Mouse (Mus musculus) urinary bladder, postnatal 36 days (tissue): ENCODE measurements around the gene Phc3.

Experiments
- DNase-seq, 2 experiments: peaks; one replicate each; pipeline ENCODE4 v3.0.0; 2022; ENCODE audit warnings: low spot score in 2 of 2, mixed read lengths in 1 of 2

Gene Phc3

DNA sequence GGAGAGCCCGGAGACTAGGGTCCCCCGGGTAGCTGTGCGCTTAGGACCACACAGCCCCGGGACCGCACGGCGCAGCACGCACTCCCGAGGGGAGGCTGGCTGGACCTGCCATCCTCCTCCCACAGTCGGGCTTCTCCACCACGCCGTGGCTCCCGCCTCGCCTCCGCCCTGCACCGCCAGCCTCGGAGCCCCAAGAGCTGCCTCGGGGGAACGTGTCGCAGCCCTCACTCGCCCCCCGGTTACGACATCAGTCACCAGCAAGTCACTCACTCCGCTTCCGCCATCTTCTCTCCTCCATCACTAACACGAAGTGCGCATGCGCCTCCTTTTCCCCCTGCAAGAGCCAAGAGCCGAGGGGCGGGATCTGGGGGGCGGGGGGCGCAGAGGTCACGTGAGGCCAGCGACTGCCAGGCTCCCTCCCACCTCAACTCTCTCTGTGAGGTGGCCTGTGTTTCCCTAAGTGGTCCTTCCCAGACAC is at the start of gene Phc3:
Gene Phc3 (minus strand): TSS at position 312 of the 478 bp plus-strand sequence.
- peak; percentile 81 to 89 for DNase-seq

DNA sequence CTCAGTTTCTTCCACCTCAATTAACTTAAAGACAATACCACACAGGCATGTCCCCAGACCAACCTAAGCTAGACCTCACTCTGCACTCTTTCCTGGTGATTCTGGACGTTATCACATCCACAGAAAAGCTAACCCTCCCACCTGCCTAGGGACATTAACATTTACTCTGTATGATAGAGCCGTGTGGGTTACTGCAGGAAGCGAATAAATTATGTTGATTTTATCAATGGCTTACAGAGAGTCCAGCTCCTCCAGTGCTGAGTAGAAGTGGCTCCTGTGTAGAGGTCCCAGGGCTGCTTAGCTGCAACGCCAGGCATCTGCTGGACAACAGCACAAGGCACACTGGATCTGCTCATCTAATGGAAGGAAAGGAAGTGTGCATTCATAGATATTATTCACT is 48.4 kb upstream of the Phc3 start:
- no peak for DNase-seq

DNA sequence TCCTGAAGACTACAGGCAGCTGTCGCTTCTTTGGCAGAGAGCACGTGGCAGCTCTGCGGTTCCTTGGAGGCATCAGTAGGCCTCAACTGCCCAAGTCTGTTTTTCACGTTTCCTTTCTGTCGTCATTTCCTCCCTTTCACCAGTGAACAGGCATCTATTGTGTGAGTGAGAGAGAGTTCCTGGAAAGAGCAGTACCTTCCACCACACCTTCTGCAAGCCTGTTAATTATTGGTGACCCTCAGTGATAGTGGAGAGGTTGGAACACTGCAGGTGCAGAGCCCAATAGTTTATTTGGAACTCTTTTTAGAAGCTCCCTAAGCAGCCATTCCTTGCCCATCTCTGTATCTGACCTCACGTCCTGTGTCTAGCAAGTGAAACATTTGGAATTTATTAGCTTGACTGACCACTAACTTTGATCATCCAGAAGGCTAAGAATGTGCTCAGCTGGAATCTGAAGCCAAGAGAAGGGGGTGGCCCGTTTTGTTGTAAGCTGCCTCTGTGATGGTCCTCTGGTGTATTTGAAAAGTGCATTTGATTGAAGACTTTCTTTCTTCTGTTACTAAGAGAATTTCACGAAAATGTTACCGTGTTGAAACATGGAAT is 47.5 kb upstream of the Phc3 start:
- no peak for DNase-seq

DNA sequence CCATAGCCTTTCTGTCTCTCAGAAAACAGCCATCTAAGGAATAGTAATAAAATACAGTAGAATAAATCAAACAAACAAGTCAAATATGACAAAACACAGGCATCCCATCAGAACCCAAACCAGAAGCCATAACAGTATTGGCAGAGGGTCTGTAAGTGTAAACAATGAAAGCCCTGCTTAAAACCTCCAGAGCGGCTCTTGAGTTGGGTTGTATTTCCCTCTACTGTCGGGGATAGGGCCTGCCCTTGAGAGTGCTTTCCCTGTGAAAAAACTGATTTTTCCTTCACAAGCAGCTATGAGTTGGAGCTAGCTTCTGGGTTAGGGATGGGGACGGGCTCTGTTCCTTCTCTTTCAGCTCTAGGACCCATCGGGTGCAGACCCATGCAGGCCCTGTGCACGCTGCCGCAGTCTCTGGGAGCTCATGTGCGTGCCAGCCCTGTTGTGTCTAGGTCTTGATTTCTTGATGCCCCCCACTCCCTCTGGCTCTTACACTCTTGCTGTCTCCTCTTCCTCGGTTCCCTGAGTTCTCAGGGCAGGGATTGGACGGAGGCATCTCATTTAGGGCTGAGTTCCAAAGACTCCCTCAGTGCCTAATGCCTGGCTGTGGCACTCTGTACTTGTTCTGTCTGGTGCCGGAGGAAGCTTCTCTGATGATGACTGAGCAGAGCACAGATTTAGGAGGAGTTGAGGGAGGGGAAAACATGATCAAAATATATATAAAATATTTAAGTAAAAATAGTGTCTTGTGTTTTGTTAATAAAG is 46.6 kb upstream of the Phc3 start:
- DNase-seq = no peak

DNA sequence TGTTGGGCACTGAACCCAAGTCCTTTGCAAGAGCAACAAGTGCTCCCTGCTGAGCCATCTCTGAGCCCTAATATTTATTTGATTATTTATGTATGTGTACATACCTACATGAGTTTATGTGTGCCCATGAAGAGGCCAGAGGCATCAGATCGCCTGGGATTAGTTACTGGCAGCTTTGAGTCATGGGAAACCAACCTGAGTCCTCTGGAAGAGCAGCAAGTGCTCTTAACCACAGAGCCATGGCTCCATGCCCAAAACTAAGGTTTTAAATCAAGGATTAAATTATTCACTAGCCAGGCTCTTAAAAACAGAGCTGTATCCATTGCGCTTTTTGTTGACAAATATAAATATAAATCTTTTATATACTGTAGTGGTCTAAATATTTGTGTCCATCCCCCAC is 45.2 kb upstream of the Phc3 start:
- DNase-seq = no peak

DNA sequence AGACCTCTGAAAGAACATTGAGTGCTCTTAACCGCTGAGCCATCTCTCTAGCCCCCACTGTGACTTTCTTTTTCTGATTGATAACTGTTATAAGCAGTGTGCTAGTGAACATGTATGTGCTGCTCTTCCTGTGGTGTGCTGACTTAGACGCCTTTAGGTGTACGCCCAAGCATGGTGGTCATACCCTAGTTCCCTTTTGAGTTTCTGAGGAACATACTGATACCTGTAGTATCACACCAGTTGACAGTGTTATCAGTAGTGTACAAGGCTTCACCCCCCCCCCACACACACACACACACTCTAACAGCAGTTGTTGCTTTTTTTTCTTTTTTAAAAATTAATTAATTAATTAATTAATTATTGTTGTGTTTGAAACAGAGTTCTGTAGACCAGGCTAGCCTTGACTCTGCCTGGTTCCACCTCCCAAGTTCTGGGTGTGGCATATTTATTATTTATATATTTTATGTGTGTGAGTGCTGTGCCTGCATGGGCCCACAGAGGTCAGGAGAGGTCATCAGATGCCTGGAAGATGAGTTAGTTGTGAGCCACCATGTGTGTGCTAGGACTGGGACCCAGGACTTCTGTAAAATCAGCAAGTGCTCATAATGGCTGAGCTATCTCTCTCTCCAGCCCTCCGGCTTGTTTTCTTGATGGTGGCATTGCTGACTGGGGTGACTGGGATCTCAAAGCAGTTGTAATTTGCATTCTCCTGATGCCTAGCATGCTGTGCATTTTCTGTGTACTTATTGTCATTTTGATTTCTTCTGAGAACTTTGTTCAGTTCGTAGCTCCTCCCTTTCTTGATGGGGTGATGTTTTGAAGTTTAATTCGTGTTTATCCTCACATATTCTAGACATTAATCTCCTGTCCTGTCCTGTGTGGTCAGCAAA is 35.4 kb upstream of the Phc3 start:
- DNase-seq = no peak

DNA sequence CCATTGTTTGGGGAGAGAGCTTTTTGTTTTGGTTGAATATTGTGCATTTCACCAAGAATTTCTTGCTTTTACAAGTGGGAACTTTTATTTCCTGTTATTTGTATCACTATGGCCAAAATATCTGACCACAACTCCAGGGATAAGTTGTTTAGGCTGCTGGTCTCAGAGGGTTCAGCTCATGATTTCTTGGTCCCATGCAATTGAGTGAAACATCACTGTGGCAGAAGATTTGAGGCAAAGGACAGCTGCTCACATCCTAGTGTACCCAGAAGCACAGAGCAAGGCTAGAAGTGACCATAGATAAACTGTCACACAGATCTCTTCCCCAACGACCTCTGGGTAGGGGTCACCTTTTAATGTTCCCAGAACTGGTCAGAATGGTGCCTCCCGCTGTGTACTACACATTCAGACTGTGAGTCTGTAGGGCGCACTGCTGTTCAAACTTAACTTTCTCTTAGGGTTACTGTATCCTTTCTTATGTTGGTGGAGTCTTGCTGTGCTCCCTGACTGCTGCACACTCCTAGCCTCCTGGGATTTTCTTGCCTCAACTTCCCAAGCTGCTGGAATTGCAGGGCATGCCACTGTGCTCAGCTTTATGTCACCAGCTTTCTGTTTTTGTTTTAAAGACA is 31.9 kb upstream of the Phc3 start:
- no peak for DNase-seq

DNA sequence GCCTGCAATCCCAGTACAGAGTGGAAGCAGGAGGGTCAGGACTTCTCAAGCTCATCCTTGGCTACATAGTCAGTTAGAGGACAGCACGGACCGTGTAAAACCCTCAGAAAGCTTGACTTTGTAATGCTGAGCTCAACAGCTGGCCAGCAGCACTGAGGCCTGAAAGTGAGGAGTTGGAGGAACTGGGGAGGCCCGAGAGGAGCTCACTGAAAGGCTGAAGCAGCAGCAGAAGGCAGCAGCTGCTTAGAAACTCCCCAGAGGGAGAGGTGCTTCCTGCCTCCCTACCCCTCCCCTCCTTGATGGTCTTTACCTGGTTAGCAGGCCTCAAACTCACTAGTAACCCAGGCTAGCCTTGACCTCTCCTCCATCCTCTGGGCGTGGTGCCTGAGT is 30.8 kb upstream of the Phc3 start:
- no peak for DNase-seq

DNA sequence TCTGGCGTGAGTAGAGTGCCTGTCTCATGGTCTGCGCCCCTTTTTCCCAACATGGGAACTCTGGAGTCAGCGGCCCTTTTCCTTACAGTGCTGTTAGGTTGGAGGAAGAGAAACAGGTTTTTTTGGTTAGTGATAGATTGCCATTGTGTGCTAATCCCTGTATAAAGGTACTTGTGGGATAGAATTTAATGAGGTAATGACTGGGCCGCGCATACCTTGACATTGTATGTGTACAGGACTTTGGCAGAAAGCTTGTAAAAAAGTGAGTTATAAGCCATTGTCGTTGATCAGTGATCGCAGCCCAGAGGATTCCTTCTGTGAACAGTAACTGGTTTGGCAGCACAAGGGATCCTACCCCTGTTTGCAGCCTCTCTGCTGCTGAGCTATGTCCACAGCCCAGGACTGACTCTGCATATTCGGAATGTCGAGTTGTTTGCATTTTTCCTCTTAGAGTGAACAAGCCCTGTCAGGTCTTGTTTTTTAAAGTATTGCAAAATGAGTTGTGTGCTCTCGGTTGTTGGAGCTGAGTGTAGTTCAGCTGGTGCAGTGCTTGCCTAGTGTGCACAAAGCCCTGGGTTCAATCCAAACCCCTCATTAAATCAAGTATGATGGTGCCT is 30.3 kb upstream of the Phc3 start:
- peak; percentile 57 to 62 for DNase-seq

DNA sequence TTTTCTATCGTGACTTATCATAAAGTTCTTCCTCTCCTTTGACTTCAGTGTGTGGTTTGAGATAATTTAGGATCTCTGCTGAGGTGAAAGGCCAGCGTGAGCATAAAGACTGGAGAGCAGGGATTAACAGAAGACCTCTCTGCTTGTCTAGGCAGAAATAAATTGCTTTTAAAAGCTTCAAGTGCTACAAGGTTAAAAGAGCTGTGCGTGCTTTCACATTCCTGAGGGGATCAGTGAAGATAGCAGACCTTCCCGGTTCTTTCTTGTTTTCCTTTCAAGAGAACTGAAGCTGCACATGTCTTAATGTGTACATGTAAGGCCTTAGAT is 27.4 kb upstream of the Phc3 start:
- DNase-seq = no peak

DNA sequence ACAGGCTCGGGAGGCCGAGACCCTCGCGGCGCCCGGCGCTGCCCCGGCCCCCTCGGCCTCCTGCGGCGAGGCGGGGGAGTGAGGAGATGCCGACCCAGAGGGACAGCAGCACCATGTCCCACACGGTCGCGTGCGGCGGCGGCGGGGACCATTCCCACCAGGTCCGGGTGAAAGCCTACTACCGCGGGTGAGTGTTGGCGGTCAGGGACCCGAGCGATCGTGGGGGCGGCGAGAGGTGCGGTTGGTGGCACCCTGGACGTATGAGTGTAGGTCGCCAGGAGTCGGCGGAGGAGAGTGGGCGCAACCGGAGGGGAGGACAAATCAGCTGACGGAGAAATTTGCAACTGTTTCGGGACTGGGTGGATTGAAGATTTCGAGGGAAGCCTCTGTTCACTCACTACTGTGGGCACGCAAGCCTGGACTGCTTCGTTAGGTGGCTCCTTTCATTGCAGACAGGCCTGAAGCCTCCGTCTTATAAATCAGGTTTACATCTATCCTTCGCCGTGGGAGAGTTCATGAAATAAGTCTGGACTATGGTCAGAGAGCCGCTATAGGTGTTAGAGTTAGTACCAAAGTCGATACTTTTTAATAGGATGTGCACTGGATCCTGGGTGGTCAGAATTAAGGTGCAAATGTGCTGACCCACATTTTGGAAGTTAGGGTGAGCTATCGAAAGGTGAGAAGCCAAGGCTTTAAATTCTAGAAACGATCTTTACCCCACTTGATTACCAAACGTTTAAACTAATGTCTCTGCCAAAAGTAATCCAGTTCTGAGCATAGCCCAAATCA is 26.9 kb upstream of the Phc3 start:
- DNase-seq = peak in 1 of 2 experiments; percentile 40

DNA sequence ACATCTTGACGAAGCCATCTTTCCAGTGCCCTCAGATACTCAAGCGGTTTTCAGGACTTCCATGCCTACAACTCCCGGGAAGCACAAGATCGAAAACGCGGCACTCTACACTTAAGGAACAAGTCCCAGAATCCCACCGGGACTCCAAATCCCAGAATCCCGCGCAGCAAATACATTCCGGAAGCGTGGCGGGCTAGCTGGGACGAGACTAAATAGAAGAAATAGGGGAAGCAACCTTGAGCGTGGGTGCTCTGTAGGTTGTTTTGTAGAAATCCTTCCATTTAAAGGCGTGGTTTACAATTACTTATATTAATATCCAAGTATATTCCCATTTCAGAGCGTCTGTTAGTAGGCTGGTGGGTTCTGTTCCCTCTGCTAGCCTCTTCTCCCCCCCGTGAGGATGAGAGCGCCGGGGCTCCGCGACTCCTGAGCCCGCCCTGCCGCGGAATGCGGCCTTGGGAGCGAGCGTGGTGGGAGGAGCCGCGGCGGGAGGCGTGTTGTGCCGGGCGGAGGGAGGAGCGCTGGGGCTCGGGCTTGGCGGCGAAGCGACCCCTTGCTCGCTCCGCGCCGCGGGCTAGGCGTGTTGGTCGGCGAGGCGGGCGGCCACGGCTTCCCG is 26.2 kb upstream of the Phc3 start, which contains the start of gene Prkci:
Gene Prkci (plus strand): TSS at position 465 of the 616 bp plus-strand sequence.
- peak; percentile 91 to 93 for DNase-seq

DNA sequence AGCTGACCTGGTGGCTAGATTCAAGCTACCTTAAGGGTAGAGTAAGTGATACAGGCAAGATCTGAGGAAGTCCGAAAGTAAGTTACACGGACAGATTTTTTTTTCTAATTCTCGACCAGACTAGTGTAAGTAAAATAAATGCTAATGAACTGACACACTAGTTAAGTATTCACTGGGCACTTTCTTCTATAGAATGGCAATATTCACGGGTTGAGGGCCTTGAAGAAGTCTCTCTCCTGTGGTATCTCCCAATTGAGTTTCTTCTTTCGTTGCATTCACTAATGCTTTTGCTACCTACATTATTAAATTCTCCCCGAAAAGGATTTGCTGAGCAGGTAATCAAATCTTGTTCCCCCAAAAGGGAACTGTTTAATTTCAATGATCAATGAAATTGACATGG is 25.6 kb upstream of the Phc3 start:
- DNase-seq = no peak

DNA sequence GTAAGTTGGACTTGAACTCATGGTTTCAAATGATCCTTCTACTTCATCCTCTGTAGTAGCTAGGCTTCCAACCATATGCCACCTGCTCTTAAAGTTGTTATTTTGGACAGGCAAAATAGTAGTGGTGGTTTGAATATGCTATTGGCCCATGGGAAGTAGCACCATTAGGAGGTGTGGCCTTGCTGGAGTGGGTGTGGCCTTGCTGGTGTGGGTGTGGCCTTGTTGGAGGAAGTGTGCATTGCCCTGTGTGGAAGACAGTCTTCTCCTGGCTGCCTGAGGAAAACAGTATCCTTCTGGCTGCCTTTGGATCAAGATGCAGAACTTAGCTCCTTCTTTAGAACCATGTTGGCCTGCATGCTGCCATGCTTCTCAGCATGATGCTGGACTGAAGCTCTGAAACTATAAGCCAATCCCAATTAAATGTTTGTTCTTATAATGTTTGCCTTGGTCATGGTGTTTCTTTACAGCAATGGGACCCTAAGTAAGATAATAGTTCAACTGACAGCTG is 23.9 kb upstream of the Phc3 start:
- no peak for DNase-seq

DNA sequence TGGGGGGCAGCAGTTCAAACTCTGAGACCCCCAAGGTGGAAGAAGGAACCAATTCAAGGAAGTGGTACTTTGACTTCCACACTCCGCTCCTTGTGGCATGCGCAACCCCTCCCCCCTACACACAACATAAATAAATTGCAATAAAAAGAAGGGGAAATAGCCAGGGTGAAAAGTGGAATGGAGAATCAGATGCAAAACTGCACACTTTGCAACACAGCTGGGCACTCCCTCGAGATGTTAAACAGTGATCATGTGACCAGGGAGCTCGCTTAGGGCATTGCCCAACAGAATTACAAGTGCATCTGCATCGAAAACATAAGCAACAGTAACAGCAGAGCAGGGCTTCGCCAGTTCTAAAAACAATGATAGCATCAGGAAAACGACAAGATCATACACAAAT is 22.9 kb upstream of the Phc3 start:
- DNase-seq = no peak

DNA sequence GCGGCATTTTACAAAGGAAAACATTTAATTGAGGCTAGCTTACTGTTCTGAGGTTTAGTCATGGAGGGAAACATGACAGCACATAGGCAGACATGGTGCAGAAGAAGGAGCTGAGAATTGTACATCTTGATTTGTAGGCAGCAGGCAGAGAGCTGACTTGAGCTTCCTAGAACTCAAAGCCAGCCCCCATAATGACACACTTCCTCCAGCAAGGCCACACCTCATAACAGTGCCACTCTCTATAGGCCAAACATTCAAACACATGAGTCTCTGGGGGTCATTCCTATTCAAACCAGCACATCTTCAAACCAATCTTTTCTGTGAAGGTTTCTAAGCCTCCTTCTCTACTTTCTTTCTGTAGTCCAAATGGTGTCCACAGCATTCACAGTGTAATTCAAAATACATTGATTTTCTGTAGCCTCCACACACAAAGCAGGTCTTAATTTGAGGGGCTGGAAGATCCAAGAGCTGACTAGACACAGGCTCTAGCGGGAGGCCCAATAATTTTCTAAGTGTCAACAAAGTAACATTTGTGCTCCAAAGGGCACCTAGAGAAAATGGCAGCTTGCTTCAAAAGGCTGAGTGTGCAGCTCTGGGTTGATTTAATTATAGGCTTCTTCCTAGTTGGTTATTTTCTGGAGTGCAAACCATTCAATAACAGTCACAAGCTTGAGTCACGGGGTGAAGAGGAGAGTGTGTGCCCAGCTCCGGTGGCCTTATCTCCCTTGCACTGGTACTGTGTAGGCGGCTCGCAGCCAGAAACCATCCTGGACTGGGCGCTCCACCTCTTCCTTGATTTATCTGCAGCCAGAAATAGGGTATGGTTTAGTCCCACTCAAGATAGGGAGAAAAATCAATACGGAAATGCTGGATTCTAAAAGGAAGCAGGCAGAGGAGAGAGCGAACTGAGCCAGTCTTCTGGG is 18.4 kb upstream of the Phc3 start:
- DNase-seq = no peak

DNA sequence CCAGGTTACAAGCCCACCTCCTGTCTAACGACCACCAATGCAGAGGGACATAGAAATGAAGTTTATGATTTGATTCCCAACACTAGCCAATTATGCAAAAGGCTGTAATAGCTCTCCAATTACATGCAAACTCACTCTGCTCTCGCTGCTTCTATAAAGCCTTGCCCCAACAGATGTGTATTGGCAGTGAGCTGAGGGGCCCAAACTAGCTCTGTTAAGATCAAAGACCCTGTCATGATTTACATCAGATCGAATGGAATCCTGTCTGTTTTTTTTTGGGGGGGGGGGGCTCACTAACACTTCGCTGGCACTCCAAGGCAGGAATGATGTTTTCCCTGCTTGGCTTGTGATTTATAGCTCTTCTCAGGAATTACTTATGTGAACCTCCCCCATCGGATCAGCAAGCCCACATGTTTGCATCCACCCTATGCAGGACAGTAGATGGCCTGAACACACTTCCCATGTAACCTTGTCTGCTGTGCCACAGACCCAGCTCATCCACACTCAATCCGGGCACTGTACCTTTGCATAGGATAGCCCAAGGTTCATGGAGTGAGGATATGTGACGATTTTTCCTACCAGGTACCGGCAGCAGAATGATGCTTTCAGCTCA is 13.8 kb upstream of the Phc3 start:
- DNase-seq = no peak

DNA sequence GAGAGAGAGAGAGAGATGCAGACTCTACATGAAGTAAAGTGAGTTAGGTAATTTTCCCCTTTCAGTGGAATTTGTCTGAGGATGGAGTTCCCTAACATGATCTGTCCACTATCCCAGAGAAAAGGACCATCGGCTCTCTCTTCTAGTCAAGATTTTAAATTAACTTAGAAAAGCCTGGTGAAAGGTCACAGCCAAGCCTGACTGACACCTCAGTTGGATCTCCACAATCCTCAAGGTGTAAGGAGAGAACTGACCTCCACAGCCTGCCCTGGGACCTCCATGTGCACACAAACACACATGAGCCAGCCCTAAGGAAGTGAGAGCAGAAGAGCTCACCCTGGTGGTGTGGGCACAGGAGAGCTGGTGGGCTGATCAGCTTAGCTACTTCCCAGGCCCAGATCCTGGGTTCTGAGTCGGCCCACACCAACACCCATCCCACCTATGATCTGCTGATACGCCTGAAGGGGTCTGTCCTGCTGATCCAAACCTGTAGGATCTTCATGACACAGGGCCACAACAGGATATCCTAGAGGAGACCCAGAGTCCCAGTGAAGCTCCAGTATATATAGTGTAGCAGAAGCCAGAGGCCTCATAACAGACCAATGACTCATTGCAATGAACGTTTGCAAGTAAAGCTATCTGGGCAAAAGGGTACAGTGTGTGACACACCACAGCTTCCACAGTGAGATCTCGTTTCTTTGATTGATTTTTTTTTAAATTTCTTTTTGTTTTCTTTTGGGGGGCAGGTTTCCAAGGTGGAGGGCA is 12.6 kb upstream of the Phc3 start:
- DNase-seq = no peak
